Mouse (Mus musculus): ENCODE results near the gene Scn1b. TPM values are rescaled to one million over a fixed set of nuclear protein-coding genes. Genes with fewer than 3 reads are reported as not detected.

Scn1b gene
- polyA plus RNA-seq, 1 experiment from 2014 or later: 7.8 TPM

GRCm38 (mm10) chr7:31160763-31161162 lies 34.0 kb upstream of the Scn1b start:
- no peak overlapping the region for H3K4me2 ChIP-seq (replicated peaks)
- H3K9me3 ChIP-seq (replicated peaks): no peaks in the 10 kb centered on the region
- WGBS: 87% methylated on average over 5 of the region's 5 CpGs
- peaks cover 3% of the 10 kb centered on the region; the same call in 1 of the 2 replicates for H3K4me1 ChIP-seq
- H3K9ac ChIP-seq: no peak overlapping the region
- no peaks in the 10 kb centered on the region for H3K27me3 ChIP-seq
- no peak overlapping the region for H3K4me3 ChIP-seq (replicated peaks)
- H3K36me3 ChIP-seq: no peaks in the 10 kb centered on the region
- no peak for ATAC-seq (ENCODE audit: insufficient number of reproducible peaks, low FRiP score, low TSS enrichment, low read depth)
- no peak overlapping the region for H3K27ac ChIP-seq (replicated peaks)

DNA sequence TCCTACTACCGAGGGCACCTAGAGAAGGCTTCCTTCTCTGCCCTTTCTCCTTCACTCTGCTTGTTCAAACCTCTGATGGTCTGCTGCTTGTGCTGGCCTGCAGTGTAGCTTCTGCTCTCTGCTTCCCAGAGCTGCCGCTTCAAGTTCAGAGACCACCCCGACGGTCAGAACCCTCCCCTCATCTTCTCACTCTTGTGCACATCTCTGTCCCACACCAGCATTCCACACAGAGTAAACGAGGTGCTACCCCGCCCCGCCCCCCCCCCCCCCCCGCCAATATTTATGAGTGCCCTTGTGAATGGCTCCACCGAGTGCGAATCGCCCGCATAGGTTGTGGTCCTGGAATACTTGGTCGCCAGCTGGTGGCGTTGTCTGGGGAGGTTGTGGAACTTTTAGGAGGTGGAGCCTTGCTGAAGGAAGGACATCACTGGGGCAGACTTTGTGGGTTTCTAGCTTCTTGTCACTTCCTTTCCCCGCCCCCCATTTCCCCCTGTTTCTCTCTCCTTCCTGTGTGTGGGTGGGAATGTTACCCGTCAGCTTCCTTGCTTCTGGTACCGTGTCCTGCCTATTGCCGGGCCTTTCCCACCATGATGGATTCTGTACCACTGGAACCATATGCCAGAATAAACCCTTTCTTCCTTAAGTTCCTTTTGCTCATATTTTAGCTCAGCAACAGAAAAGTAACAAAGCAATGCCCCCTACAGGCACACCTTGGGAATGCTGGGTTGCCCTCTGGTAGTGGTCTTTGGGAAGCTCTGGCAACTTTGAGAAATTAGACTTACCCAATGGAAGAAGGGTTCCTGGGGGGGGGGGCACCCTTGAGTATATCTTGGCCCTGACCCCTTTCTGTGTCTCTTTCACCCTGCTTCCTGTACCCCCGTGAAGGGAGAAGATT lies 29.5 kb upstream of the Scn1b start:
- Histone ChIP-seq H3K4me1 (peaks cover 12% of the 10 kb centered on the region), H3K9me3 (replicated peaks) (no peaks in the 10 kb centered on the region), H3K27ac (replicated peaks) (no peak overlapping the region), H3K4me3 (replicated peaks) (no peak overlapping the region), H3K36me3 (no peaks in the 10 kb centered on the region), H3K4me2 (replicated peaks) (no peak overlapping the region), H3K27me3 (no peaks in the 10 kb centered on the region), H3K9ac (no peak overlapping the region)
- no peak for ATAC-seq (ENCODE audit: insufficient number of reproducible peaks, low FRiP score, low TSS enrichment, low read depth)
- WGBS: 33% methylated on average over 18 of the region's 19 CpGs

- 62% methylated on average over 5 of the region's 5 CpGs for WGBS
- Histone ChIP-seq H3K9ac (no peak within 1 kb of the TSS), H3K9me3 (replicated peaks) (no peaks in the 10 kb centered on the region), H3K4me3 (replicated peaks) (no peak within 1 kb of the TSS), H3K27me3 (no peaks in the 10 kb centered on the region), H3K4me2 (replicated peaks) (no peak within 1 kb of the TSS), H3K36me3 (no peaks in the 10 kb centered on the region), H3K4me1 (peaks cover 13% of the 10 kb centered on the region), H3K27ac (replicated peaks) (no peak within 1 kb of the TSS)
- ATAC-seq (ENCODE audit: insufficient number of reproducible peaks, low FRiP score, low TSS enrichment, low read depth): no peak
Observed at GRCm38 (mm10) chr7:31155296-31156033, 28.7 kb upstream of the Scn1b start, which contains the start of gene Gramd1a. Gramd1a (minus strand) TSS chr7:31155896.

GRCm38 (mm10) chr7:31153536-31154320 lies 26.9 kb upstream of the Scn1b start:
- H3K9me3 ChIP-seq (replicated peaks): no peaks in the 10 kb centered on the region
- 90% methylated on average over 6 of the region's 6 CpGs for WGBS
- no peak overlapping the region for H3K4me2 ChIP-seq (replicated peaks)
- H3K4me1 ChIP-seq: peaks cover 26% of the 10 kb centered on the region
- no peaks in the 10 kb centered on the region for H3K36me3 ChIP-seq
- no peak overlapping the region for H3K9ac ChIP-seq
- ATAC-seq (ENCODE audit: insufficient number of reproducible peaks, low FRiP score, low TSS enrichment, low read depth): no peak
- no peak overlapping the region for H3K4me3 ChIP-seq (replicated peaks)
- no peaks in the 10 kb centered on the region for H3K27me3 ChIP-seq
- no peak overlapping the region for H3K27ac ChIP-seq (replicated peaks)

GRCm38 (mm10) chr7:31151301-31152241 lies 24.8 kb upstream of the Scn1b start:
- Histone ChIP-seq H3K4me3 (replicated peaks) (peak overlapping the region; percentile 87), H3K9ac (peak overlapping the region; percentile 96), H3K9me3 (replicated peaks) (no peaks in the 10 kb centered on the region), H3K36me3 (no peaks in the 10 kb centered on the region), H3K4me1 (peaks cover 43% of the 10 kb centered on the region), H3K27me3 (no peaks in the 10 kb centered on the region), H3K4me2 (replicated peaks) (peak overlapping the region; percentile 66), H3K27ac (replicated peaks) (peak overlapping the region; percentile 96)
- 10% methylated on average over 23 of the region's 23 CpGs for WGBS
- ATAC-seq (ENCODE audit: insufficient number of reproducible peaks, low FRiP score, low TSS enrichment, low read depth): peak; percentile 61

- H3K4me2 ChIP-seq (replicated peaks): peak overlapping the region; percentile 66
- peak overlapping the region; percentile 87 for H3K4me3 ChIP-seq (replicated peaks)
- no peaks in the 10 kb centered on the region for H3K36me3 ChIP-seq
- no peaks in the 10 kb centered on the region for H3K9me3 ChIP-seq (replicated peaks)
- ATAC-seq (ENCODE audit: insufficient number of reproducible peaks, low FRiP score, low TSS enrichment, low read depth): peak; percentile 87
- peak overlapping the region; percentile 96 for H3K27ac ChIP-seq (replicated peaks)
- peaks cover 40% of the 10 kb centered on the region for H3K4me1 ChIP-seq
- WGBS: under 1% methylated on average over 63 of the region's 63 CpGs
- H3K27me3 ChIP-seq: no peaks in the 10 kb centered on the region
- H3K9ac ChIP-seq: peak overlapping the region; percentile 96
Observed at GRCm38 (mm10) chr7:31150566-31151300, 23.9 kb upstream of the Scn1b start.

DNA sequence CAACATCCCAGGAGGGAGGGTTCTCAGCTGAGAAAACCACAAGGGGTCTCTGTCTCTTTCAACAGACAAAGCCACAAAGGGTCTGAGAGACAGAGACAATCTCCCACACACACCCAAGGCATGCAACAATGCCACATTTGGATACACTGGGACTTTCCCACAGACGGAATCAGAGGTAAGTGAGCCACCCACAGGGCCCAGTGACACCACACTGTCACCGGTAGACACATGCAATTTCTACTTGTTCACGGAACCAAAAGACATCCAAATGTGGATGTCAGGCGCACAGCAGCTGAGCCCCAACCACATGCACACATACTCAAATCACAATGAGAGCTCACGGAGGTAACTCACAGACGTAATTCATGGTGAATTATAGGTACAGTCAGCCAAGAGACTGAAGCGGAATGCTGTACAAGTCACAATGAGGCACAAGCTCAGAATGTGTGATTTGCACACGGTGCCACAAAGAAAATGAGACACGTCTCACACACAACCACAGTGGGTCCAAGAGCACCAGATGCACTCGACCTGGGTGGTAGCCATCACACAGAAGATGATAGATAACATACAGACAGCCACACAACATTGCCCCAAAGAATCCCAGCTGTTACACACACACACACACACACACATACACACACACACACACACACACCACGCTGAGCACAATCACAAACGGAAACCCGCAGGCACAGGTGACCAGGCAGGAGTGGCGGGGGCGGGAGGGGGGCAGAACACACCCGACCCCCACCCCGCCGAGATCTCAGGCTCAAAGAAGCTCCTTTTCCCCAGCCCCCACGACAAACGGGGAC lies 23.2 kb upstream of the Scn1b start:
- Histone ChIP-seq H3K9me3 (replicated peaks) (no peaks in the 10 kb centered on the region), H3K27me3 (no peaks in the 10 kb centered on the region), H3K27ac (replicated peaks) (peak overlapping the region; percentile 96), H3K4me1 (peaks cover 40% of the 10 kb centered on the region), H3K4me2 (replicated peaks) (peak overlapping the region; percentile 66), H3K36me3 (no peaks in the 10 kb centered on the region), H3K4me3 (replicated peaks) (peak overlapping the region; percentile 87), H3K9ac (peak overlapping the region; percentile 96)
- 1% methylated on average over 20 of the region's 20 CpGs for WGBS
- ATAC-seq (ENCODE audit: insufficient number of reproducible peaks, low FRiP score, low TSS enrichment, low read depth): no peak

DNA sequence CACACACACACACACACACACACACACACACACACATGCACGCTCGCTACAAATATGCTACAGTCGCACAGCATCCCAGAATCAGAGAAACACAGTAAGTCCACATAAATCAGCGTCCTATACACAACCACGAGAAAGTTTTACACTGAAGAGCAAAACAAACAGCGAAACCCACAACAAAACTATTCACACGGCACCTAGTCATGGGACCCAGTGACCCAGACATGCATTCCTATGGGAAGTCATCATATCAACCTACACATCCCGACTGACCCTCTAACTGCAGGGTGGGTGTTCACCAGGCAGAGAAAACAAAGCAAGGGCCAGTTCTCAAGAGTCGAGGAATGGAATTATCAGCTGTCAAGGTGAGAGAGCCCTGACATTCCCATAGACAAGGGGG lies 22.5 kb upstream of the Scn1b start:
- ATAC-seq (ENCODE audit: insufficient number of reproducible peaks, low FRiP score, low TSS enrichment, low read depth): no peak
- H3K9ac ChIP-seq: peak overlapping the region; percentile 96; the same call in 1 of the 2 replicates
- H3K4me3 ChIP-seq (replicated peaks): peak overlapping the region; percentile 87
- H3K9me3 ChIP-seq (replicated peaks): no peaks in the 10 kb centered on the region
- H3K4me2 ChIP-seq (replicated peaks): peak overlapping the region; percentile 66
- H3K4me1 ChIP-seq: peaks cover 40% of the 10 kb centered on the region
- no peaks in the 10 kb centered on the region for H3K27me3 ChIP-seq
- H3K36me3 ChIP-seq: no peaks in the 10 kb centered on the region
- H3K27ac ChIP-seq (replicated peaks): peak overlapping the region; percentile 96
- 25% methylated on average over 9 of the region's 9 CpGs for WGBS

DNA sequence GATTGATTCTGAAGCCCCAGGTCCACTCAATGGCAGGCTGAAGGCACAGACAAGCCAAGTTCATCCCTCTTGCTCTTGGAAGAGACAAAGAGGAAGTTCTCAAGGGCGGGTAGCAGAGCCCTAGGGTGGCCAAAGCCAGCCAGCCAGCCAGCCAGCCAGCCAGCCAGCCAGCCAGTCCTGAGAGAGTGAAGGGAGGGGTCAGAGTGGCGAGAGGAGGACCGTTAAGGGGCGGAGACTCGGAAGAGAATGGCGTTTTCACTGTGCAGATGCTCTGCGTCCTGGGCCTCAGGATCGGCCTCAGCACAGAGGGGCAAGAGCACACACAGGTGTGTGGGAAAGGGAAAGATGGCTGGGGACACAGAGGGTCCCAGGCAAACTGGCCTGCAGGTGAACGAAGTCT lies 22.0 kb upstream of the Scn1b start:
- peak overlapping the region; percentile 66 for H3K4me2 ChIP-seq (replicated peaks)
- H3K27me3 ChIP-seq: no peaks in the 10 kb centered on the region
- WGBS: 9% methylated on average over 9 of the region's 9 CpGs
- H3K36me3 ChIP-seq: peaks cover 1% of the 10 kb centered on the region
- H3K27ac ChIP-seq (replicated peaks): peak overlapping the region; percentile 96
- no peaks in the 10 kb centered on the region for H3K9me3 ChIP-seq (replicated peaks)
- no peak for ATAC-seq (ENCODE audit: insufficient number of reproducible peaks, low FRiP score, low TSS enrichment, low read depth)
- peak overlapping the region; percentile 5; the same call in 1 of the 2 replicates for H3K9ac ChIP-seq
- peak overlapping the region; percentile 87 for H3K4me3 ChIP-seq (replicated peaks)
- peaks cover 40% of the 10 kb centered on the region for H3K4me1 ChIP-seq

Data from embryonic facial prominence, embryonic 15.5 days (tissue).